ENCODE assay signal across 16 mouse cellular contexts in genomic region chr2:180233101-180233904, GRCm38 (mm10). TPM values are rescaled to one million over a fixed set of nuclear protein-coding genes. Genes with fewer than 3 reads are reported as not detected.
DNase-seq lines count a peak whose midpoint lies in the region; ATAC-seq and TF ChIP-seq lines count a peak whose summit lies in the region.
"Had no signal": no experiment of that assay in that cellular context is flagged by ENCODE, and none has a peak within 500 bp of the region (broad histone marks: within the 10 kb centered on the region; RNA-seq: fewer than 3 reads in every experiment).

No protein-coding gene starts in this region.

- TF ChIP-seq CTCF in Patski (IDR thresholded peaks at IDR 0.05) = no peak

- no peak for ATAC-seq in heart, embryonic 13.5 days (ENCODE audit: extremely low read depth, insufficient number of reproducible peaks, low FRiP score, low TSS enrichment)
- no peak for ATAC-seq in lung, embryonic 15.5 days (ENCODE audit: borderline replicate concordance, extremely low read depth, low FRiP score, low TSS enrichment)
- ATAC-seq in Patski = no peak
- no peak for ATAC-seq in stomach, embryonic 16.5 days (ENCODE audit: insufficient read depth, low FRiP score)
- ATAC-seq: midbrain, embryonic 16.5 days had no signal

- peaks cover 66% of the 10 kb centered on the region for H3K4me1 ChIP-seq in heart, embryonic 13.5 days
- H3K4me1 ChIP-seq in lung, embryonic 15.5 days = peaks cover 70% of the 10 kb centered on the region
- H3K4me1 ChIP-seq in stomach, embryonic 16.5 days (ENCODE audit: control insufficient read depth, insufficient read depth, low read length) = peaks cover 49% of the 10 kb centered on the region

- 48% methylated on average over 7 of the region's 7 CpGs for WGBS in heart, embryonic 13.5 days
- WGBS in lung, embryonic 15.5 days = 51% methylated on average over 7 of the region's 7 CpGs
- 67% methylated on average over 7 of the region's 7 CpGs for WGBS in stomach, embryonic 16.5 days

- intact Hi-C loops in heart, postnatal 25 days (cut with DNase I) = no loop called here

- CTCF ChIA-PET in Patski (lab: Charles Lee) = interaction anchor here (1.6 to 3.0 kb wide), 2 partner anchors 16 to 28 kb away, joined by 5 to 10 read pairs; no protein-coding TSS in a partner anchor

- no peak overlapping the region for H3K4me3 ChIP-seq in heart, embryonic 13.5 days
- H3K4me3 ChIP-seq in lung, embryonic 15.5 days = no peak overlapping the region
- H3K4me3 ChIP-seq in stomach, embryonic 16.5 days (replicated peaks; ENCODE audit: low read length) = no peak overlapping the region
- H3K4me3 ChIP-seq: embryonic facial prominence, embryonic 12.5 days; hindbrain, embryonic 15.5 days had no signal

- no peak overlapping the region for H3K4me2 ChIP-seq in heart, embryonic 13.5 days
- no peak overlapping the region for H3K4me2 ChIP-seq in lung, embryonic 15.5 days
- no peak overlapping the region for H3K4me2 ChIP-seq in stomach, embryonic 16.5 days (ENCODE audit: low read depth, low read length)
- H3K4me2 ChIP-seq: embryonic facial prominence, embryonic 12.5 days; hindbrain, embryonic 15.5 days had no signal

- POLR2A ChIA-PET in Patski (lab: Charles Lee) = interaction anchor here (0.6 to 3.1 kb wide), 3 partner anchors 9 to 256 kb away, joined by 4 to 14 read pairs (median 4); partner anchors contain the start of gene Lama5

- no peaks in the 10 kb centered on the region for H3K36me3 ChIP-seq in heart, embryonic 13.5 days
- H3K36me3 ChIP-seq in lung, embryonic 15.5 days = no peaks in the 10 kb centered on the region
- H3K36me3 ChIP-seq in stomach, embryonic 16.5 days (ENCODE audit: control insufficient read depth, insufficient read depth, low read length) = no peaks in the 10 kb centered on the region
- H3K36me3 ChIP-seq: embryonic facial prominence, embryonic 12.5 days; hindbrain, embryonic 15.5 days had no signal

- no peaks in the 10 kb centered on the region for H3K27me3 ChIP-seq in heart, embryonic 13.5 days (replicated peaks)
- H3K27me3 ChIP-seq in lung, embryonic 15.5 days = no peaks in the 10 kb centered on the region
- H3K27me3 ChIP-seq in Patski = no peaks in the 10 kb centered on the region
- H3K27me3 ChIP-seq in stomach, embryonic 16.5 days (ENCODE audit: control insufficient read depth, insufficient read depth, low read length) = no peaks in the 10 kb centered on the region
- H3K27me3 ChIP-seq: embryonic facial prominence, embryonic 12.5 days; hindbrain, embryonic 15.5 days had no signal

- no peak overlapping the region for H3K9ac ChIP-seq in heart, embryonic 13.5 days
- no peak overlapping the region for H3K9ac ChIP-seq in lung, embryonic 15.5 days
- no peak overlapping the region for H3K9ac ChIP-seq in stomach, embryonic 16.5 days (ENCODE audit: low read length)
- H3K9ac ChIP-seq: embryonic facial prominence, embryonic 12.5 days; hindbrain, embryonic 15.5 days had no signal

- peak overlapping the region; percentile 67 for H3K27ac ChIP-seq in heart, embryonic 13.5 days (replicated peaks)
- H3K27ac ChIP-seq in lung, embryonic 15.5 days = peak overlapping the region; percentile 96
- H3K27ac ChIP-seq in stomach, embryonic 16.5 days (ENCODE audit: low read length) = peak overlapping the region; percentile 92; the same call in 1 of the 2 replicates
- H3K27ac ChIP-seq: embryonic facial prominence, embryonic 12.5 days; hindbrain, embryonic 15.5 days had no signal

- DNase-seq in heart, postnatal 25 days (ENCODE audit: low spot score) = no peak
- DNase-seq in lung, postnatal 14 days = no peak
- DNase-seq in Patski (ENCODE audit: low read depth, low spot score) = peak; percentile 41
- no peak for DNase-seq in gastrocnemius, postnatal 4 days (ENCODE audit: low spot score in 2 of 2)
- DNase-seq: cerebellum, postnatal 25 days; gastrocnemius, postnatal 10 days; liver had no signal

- in situ Hi-C loops in Patski (cut with MboI; ENCODE audit: low pct_unique_long_range_greater_than_20kb) = no loop called here

- no peaks in the 10 kb centered on the region for H3K9me3 ChIP-seq in heart, embryonic 13.5 days
- H3K9me3 ChIP-seq in lung, embryonic 15.5 days = no peaks in the 10 kb centered on the region
- no peaks in the 10 kb centered on the region for H3K9me3 ChIP-seq in stomach, embryonic 16.5 days (replicated peaks; ENCODE audit: control insufficient read depth, low read length)
- H3K9me3 ChIP-seq: embryonic facial prominence, embryonic 12.5 days; hindbrain, embryonic 15.5 days had no signal

RNA-seq across cellular contexts. Expression of gene Lama5, which starts 7.6 kb away (rescaled TPM):
- polyA plus RNA-seq in heart, embryonic 13.5 days (2015; fragmentation: Nextera tagmentation; extraction: Ambion mirVana) = 21.6 and 22.5 TPM in 2 replicates
- 10 to 100 TPM; 50.3 to 58.2 TPM for total RNA-seq in heart, postnatal 25 days (2021)
- polyA plus RNA-seq in lung, embryonic 15.5 days (2015; fragmentation: Nextera tagmentation; extraction: Ambion mirVana) = 79.0 and 83.2 TPM in 2 replicates
- 221 TPM for polyA plus RNA-seq in Patski (2021)
- 61.3 and 64.6 TPM in 2 replicates for polyA plus RNA-seq in stomach, embryonic 16.5 days (2015; fragmentation: Nextera tagmentation; extraction: Ambion mirVana)
- total RNA-seq in gastrocnemius, postnatal 4 days (2021) = 10 to 100 TPM; 32.3 to 42.7 TPM

RNA-seq across cellular contexts. Expression of gene Rps21, which starts 23.9 kb away (rescaled TPM):
- 332 and 351 TPM in 2 replicates for polyA plus RNA-seq in heart, embryonic 13.5 days (2015; fragmentation: Nextera tagmentation; extraction: Ambion mirVana)
- total RNA-seq in heart, postnatal 25 days (2021) = 100 to 1,000 TPM; 471 to 515 TPM
- 477 and 524 TPM in 2 replicates for polyA plus RNA-seq in lung, embryonic 15.5 days (2015; fragmentation: Nextera tagmentation; extraction: Ambion mirVana)
- polyA plus RNA-seq in Patski (2021) = 1,364 TPM
- polyA plus RNA-seq in stomach, embryonic 16.5 days (2015; fragmentation: Nextera tagmentation; extraction: Ambion mirVana) = 408 and 537 TPM in 2 replicates
- total RNA-seq in gastrocnemius, postnatal 4 days (2021) = 100 to 1,000 TPM; 786 to 791 TPM

RNA-seq across cellular contexts. Expression of gene Cables2, which starts 40.0 kb away (rescaled TPM):
- 9.0 and 9.3 TPM in 2 replicates for polyA plus RNA-seq in heart, embryonic 13.5 days (2015; fragmentation: Nextera tagmentation; extraction: Ambion mirVana)
- total RNA-seq in heart, postnatal 25 days (2021) = 10 to 100 TPM; 13.0 to 13.8 TPM
- polyA plus RNA-seq in lung, embryonic 15.5 days (2015; fragmentation: Nextera tagmentation; extraction: Ambion mirVana) = 14.1 and 16.5 TPM in 2 replicates
- 12.7 TPM for polyA plus RNA-seq in Patski (2021)
- 4.3 and 4.6 TPM in 2 replicates for polyA plus RNA-seq in stomach, embryonic 16.5 days (2015; fragmentation: Nextera tagmentation; extraction: Ambion mirVana)
- 10 to 100 TPM; 13.4 to 14.6 TPM for total RNA-seq in gastrocnemius, postnatal 4 days (2021)

RNA-seq across cellular contexts. Expression of gene Rbbp8nl, which starts 56.4 kb away (rescaled TPM):
- 0.05 and 0.08 TPM in 2 replicates for polyA plus RNA-seq in heart, embryonic 13.5 days (2015; fragmentation: Nextera tagmentation; extraction: Ambion mirVana)
- not detected for total RNA-seq in heart, postnatal 25 days (2021)
- polyA plus RNA-seq in lung, embryonic 15.5 days (2015; fragmentation: Nextera tagmentation; extraction: Ambion mirVana) = 2.3 and 3.1 TPM in 2 replicates
- polyA plus RNA-seq in Patski (2021) = not detected
- 3.7 and 5.9 TPM in 2 replicates for polyA plus RNA-seq in stomach, embryonic 16.5 days (2015; fragmentation: Nextera tagmentation; extraction: Ambion mirVana)
- not detected for total RNA-seq in gastrocnemius, postnatal 4 days (2021)
- total RNA-seq: gastrocnemius, postnatal 10 days; layer of hippocampus, postnatal 14 days; left cerebral cortex, postnatal 25 days had no signal
- polyA plus RNA-seq: hindbrain, embryonic 15.5 days; midbrain, embryonic 16.5 days; neural tube, embryonic 11.5 days had no signal
